Mouse (Mus musculus) lung, postnatal 14 days (tissue): ENCODE results near the gene Olfr826.
"Not testable (repeated sequence)": the region's sequence is repeated elsewhere in the genome, so short reads cannot be mapped to it uniquely, and the experiment has no call there.

Experiments used
- DNase-seq: peaks from one replicate; pipeline ENCODE4 v3.0.0; 2021

Gene Olfr826

DNA sequence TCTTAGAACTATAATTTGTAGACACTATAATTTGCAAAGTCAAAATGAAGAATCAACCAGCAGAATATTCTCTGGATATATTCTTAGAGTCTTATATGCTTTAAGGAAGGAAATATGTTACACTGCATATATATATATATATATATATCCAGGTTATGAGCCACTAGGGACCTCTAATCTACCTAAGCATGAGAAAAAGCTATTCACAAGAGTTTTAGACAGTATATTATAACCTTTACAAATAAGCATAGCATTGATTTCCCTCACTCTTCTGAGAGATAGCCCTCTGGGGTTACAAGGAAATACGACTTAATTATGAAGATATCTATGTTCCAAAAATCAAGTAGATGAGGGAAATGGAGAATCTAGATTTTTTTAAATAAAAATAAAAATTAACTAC lies at the start of gene Olfr826:
Olfr826 (minus strand) TSS at position 101 of the 400 bp plus-strand sequence.
- DNase-seq: no peak

DNA sequence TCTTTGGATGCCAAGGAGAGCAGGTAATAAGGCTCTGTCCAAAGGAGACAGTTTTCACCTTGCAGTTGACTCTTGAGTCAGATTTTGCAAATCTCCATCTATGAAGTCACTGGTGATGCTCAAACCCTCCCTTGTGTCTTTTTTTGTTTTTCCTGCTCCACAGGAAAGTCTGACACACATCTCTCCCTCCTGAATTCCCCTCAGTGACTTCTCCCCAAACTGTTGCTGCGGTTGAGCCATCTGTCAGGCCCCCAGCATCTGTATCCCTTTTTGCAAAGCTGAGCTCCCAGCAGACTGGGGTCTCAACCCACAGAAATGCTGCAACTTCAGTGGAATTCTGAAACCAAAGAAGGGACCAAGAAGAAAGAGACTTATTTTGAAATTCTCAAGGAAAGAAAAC lies 48.1 kb upstream of the Olfr826 start:
- DNase-seq: no peak

DNA sequence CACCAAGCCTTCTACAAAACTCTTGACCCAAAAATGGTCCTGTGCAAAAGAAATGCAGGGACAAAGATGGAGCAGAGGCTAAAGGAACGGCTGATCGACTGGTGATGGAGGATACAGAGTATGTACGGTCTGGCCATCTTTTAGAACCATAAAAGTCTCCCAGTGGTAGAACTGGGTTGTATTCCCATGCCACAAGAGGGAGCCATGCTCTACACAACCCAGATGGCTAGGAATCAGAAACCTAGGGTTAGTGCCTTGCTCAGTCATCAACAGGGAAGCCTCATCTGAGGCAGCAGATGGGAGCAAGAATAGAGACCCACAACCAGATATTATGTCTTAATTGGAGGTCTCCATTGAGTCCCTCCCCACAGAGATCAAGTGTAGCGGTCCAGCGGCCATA lies 45.6 kb upstream of the Olfr826 start:
- DNase-seq: no peak

GRCm38 (mm10) chr10:130228246-130228645 lies 44.3 kb upstream of the Olfr826 start:
- DNase-seq: peak; percentile 11

- no peak for DNase-seq
Observed at GRCm38 (mm10) chr10:130225034-130225433, 41.0 kb upstream of the Olfr826 start.

DNA sequence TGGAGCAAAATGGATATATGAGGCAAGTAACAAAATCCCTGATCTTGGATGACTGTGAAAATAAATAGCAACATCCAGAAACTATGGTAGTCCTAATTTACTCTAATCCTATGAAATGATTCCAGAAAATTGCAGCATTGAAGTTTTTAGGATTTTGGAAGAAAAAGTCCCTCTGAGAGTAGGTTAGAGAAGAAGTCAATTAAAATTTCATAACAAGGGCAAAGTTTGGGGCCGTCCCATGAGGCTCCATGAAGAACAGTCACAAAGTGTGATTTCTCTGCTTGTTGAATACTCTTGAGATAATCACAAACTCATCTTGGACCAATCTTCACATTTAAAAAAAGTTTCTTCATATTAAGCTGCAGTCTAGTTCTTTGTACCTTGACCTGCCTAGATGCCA lies 30.3 kb upstream of the Olfr826 start, which contains the start of gene Olfr827:
Olfr827 (minus strand) TSS at position 101 of the 400 bp plus-strand sequence.
- no peak for DNase-seq

GRCm38 (mm10) chr10:130166666-130167065 lies 17.3 kb downstream of the Olfr826 start, which contains the start of gene Olfr825:
TSS of gene Olfr825 (minus strand) at chr10:130166766.
- no peak for DNase-seq

DNA sequence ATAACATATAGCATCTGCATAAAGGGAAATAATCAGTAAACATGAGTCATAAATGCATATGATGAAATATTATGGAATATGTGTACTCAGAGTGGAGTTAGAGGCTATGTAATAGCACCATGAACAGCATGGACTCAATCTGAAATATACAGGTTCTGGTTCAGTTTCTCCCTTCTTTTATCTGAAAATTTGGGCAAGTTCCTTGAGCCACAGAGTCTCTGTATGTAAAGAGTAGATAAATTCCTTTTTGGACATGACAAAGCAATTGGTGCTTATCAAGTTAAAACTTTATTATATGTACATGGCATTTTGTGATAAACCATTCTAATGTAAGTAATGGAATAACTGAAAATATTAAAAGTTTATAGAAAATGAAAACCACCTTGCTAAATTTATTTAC lies 18.8 kb downstream of the Olfr826 start:
- no peak for DNase-seq

DNA sequence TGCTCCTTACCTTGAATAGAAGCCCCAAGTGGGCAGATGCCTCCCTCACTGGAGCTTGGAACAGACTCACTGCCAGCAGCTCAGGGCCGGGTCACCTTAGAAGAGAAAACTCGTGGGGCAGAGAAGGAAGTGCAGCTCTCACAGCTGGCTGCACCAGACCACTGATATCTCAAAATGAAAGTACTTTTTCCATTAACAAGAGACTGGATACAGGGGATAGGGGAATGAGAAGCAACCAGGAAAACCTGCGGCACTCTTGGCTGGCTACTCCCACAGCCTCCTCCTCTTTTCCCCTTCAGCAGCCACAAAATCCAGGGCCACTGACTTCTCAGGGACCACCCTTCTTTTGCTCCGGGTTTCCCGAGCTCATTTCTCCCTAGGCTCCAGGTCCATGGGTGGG lies 39.9 kb downstream of the Olfr826 start:
- no peak for DNase-seq

DNA sequence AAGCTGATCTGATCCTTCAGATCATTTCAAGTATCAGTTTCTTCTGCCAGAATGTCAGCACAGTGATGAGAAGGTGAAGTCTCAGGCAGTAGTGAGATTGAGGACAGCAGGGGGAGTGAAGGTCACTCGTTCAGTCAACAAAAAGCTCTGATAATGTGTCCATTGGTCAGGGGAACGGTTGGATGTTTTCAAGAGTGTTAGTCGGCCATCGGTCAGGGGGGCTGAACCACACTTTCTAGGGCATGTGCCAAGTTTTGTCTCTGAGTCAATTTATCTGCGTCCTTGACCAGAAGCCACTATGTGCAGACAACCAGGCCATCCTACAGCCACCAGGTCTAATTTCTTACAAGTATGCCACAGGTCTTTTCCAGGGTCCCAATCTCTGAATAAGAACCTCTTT lies 41.5 kb downstream of the Olfr826 start:
- DNase-seq: not testable (repeated sequence)

GRCm38 (mm10) chr10:130134811-130135210 lies 49.2 kb downstream of the Olfr826 start:
- DNase-seq: no peak

- DNase-seq: not testable (repeated sequence)
Observed at GRCm38 (mm10) chr10:130129900-130130299, 54.1 kb downstream of the Olfr826 start, which contains the start of gene Olfr824. TSS of gene Olfr824 (minus strand) at chr10:130130000.
